Mouse (Mus musculus): ENCODE measurements at regions not wholly inside any gene's neighbourhood (a gene's known extent, or its start where the extent isn't known, plus 50 kb on each side); places are given as distances from the start of the nearest gene placed in this dataset.

- TF ChIP-seq KAT2A (IDR thresholded peaks at IDR 0.05; ENCODE audit: insufficient replicate concordance, low read length), result no peak
- no peak for TF ChIP-seq ZNF384 (IDR thresholded peaks at IDR 0.05; ENCODE audit: low read depth, low read length)
- no peak for TF ChIP-seq ELF1 (IDR thresholded peaks at IDR 0.05; ENCODE audit: low read depth, low read length)
- no peak for TF ChIP-seq CTCF (conservative IDR thresholded peaks at IDR 0.05 in 1 of 2, IDR thresholded peaks at IDR 0.05 in 1 of 2; ENCODE audit: low read depth in 2 of 2, low read length in 2 of 2)
- TF ChIP-seq ZKSCAN1 (IDR thresholded peaks at IDR 0.05; ENCODE audit: borderline replicate concordance, low read depth, low read length), result no peak
- no peak for TF ChIP-seq CHD2 (IDR thresholded peaks at IDR 0.05; ENCODE audit: low read length)
- TF ChIP-seq HCFC1 (IDR thresholded peaks at IDR 0.05; ENCODE audit: low read depth, low read length), result no peak
- TF ChIP-seq TCF12 (IDR thresholded peaks at IDR 0.05; ENCODE audit: low read depth, low read length), result no peak
- TF ChIP-seq E2F4 (IDR thresholded peaks at IDR 0.05; ENCODE audit: insufficient replicate concordance, low read depth, low read length), result no peak
- no peak for TF ChIP-seq MAFK (IDR thresholded peaks at IDR 0.05; ENCODE audit: insufficient replicate concordance, low read length)
- no peak for TF ChIP-seq POLR2AphosphoS2 (IDR thresholded peaks at IDR 0.05; ENCODE audit: low read depth, low read length)
- TF ChIP-seq RAD21 (IDR thresholded peaks at IDR 0.05; ENCODE audit: low read depth, low read length), result no peak
Measured at GRCm38 (mm10) chr3:41194311-41195112, 111.7 kb upstream of the Pgrmc2 start.

Measured in CH12.LX (cell line).